Mouse (Mus musculus): ENCODE measurements at regions not wholly inside any gene's neighbourhood (a gene's known extent, or its start where the extent isn't known, plus 50 kb on each side); places are given as distances from the start of the nearest gene placed in this dataset.

DNA sequence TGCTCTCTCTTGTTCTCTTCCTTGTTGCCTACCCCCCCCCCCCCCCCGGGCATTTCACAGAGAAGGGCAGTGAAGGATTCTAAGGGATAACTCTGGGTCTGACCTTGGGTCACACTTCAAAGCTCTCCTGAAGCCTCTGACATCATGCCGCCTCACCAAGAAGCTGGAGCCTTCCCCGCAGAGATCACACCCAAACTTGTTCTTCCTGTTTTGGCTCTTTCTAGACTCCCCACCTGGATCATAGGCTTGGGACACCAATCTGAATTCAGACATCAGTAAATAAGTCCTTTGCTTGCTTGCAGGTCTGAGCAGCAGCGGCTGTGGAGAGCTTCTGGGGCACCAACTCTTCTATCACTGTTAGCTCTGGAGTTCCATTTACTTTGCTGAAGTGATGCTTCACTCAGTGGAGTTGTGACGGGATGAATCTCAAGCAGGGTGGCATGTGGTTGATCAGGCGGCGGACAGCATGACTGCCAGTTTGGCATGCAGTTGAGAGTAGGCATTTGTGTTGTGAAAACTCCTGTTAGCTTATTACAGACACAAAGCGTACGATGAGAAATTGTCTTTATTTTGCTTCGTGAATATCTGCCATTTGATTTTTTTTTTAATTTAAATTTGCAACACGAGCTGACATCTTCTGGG, 226.5 kb upstream of the Adgrl2 start:
- DNase-seq, result peak; percentile 17

DNA sequence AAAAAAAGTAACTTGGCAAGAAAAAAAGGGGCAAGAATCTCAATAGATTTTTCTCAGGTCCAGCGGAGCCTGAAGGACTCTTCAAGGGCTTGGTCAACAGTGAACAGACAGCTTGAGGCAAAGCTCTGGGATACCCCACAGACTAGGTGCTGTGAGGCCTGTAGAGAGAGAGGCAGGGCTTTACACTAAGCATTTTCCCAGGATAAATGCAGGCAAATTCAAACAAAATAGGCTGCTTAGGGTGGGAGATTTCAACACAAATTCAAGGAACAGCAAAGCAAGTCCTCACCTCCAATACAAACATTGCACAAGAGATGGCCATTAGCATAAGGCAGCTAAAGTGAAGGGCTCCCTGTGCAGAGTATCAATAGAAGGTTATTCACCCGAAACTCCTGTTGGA, 225.3 kb upstream of the Adgrl2 start:
- DNase-seq, result no peak

DNA sequence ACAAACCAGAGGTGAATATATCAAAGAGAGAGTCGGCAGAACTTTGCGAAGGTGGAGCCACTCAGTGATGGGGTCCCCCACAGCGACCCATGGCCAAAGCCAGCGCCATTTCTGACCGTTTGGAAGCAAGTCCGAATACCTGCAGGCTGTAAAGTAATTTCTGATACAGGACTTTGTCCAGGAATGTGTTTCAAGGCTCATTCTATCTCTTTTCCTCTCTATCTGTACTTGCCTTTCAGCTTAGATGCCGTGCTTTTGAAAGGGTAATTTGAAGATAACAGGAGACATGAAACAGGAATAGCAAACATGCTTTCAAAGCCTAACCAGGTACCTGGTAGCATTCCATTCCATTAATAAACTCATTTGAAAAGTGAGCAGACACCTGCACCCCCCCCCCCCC, 221.6 kb upstream of the Adgrl2 start:
- no peak for DNase-seq

DNA sequence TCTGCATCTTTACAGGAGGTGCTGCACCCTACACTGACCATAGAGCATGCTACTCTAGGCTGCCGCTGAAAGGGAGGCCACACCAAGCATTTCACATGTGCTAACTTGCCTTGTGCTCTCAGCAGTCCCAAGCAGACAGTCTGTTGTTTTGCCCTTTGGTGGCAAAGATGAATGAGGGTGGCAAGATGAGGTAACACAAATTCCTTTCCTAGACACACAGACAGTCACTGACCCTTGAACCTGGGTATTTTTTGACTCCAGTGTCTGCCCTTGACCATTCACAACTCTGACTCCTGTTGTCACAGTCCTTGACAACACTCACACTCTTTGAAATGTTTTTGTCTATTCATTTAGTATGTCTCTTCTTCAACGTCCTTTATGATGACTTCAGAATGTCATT, 218.9 kb upstream of the Adgrl2 start:
- no peak for DNase-seq

DNA sequence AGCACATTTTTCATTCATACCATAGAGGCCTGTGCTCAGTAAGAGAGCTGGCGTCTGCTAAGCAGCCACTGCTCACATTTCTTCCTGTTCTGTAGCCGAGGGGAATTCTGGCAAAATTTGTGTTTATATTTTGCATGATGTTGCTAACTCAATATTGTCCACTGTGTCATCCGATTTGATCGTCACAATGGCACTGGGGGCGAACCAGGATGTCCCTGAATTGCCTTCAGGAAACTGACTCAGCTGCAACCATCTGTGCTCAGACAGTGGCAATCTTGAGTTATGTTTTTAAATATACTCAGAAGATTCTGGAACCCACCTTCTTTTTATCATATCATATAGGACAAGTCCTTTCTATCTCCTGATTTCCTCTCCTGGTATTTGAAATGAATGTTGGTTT, 213.1 kb upstream of the Adgrl2 start:
- DNase-seq, result no peak

DNA sequence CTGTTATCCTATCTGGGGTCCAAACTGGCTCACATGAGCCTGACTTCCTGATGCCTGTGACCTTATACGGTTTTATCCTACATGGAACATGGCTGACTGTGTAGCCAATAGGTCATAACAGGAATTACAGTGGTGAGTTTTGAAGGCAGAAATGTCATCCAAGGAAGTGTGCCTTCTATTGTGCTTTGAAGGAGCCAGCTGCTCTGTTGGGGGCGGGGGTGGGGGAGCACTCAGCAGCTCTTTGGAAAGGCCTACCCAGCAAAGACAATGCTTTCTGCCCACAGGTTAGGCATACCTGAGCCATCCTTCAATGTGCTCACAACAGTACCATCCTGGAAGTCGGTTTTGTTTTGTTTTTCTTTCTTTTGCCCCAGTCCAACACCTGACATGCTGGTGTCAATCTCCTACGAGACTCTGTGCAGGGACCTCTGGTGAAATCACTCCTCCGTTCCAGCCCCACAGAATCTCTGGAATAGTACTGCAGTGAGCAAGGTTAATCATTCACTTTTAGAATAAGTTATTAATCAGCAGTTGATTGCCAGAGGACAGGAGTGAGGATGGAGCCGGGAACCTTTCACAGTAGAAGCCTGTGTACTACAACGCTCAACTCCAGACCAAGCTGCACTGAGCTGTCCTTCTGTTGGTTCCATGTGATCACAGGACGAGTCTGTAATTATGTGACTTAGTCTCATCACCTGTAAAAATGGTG, 206.3 kb upstream of the Adgrl2 start:
- no peak for DNase-seq

DNA sequence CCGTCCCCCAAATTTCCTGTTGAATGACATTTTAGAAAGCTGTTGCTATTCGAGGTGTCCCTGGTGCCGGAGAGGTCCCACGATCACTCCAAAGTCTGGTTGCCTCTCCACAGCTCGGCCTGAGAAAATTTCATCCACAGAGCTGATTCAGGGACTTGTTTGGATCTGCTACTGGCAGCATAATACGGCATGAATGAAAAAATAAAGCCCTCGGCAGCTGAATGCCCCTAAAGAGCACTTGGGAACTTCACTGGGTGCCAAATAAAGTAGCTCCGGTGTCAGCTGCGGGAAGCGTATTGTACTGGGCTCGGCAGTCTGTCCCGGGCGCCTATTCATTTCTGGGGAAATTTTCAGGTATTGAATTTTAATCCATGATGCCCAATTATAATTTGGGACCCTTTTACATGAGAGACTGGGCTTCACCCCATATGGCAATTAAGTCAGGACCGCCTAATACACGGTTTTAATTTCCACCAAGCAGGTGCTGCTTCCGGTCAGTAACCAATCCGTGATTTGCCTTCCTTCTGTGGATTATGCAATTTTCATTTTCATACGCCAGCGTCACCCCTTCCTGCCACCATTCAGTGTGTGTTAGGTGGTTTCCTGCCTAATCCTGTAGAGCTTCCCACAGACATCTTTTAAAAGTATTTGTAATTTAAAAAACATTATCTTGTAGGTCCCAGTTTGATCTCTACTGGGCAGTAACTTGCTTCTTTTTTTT, 200.7 kb upstream of the Adgrl2 start:
- no peak for DNase-seq

DNA sequence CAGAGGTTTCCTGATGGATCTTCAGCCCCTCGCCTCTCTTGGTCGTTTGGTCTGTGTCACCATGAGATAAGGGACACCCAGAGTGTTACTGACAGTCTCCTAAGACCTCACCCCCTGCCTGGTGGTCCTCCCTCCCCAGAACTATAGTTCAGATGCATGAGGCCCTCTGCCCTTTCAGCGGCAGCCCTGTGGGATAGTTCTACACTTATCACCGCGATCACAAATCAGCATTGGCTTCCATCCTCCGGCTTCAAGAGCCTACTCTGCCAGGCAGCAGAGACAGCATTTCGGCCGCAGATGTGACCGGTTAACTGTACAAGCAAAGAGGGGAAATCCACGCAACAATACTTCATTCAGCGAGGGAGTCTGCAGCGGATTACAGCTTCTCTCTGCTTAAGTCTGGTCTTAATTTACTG, 193.8 kb upstream of the Adgrl2 start:
- DNase-seq, result no peak

DNA sequence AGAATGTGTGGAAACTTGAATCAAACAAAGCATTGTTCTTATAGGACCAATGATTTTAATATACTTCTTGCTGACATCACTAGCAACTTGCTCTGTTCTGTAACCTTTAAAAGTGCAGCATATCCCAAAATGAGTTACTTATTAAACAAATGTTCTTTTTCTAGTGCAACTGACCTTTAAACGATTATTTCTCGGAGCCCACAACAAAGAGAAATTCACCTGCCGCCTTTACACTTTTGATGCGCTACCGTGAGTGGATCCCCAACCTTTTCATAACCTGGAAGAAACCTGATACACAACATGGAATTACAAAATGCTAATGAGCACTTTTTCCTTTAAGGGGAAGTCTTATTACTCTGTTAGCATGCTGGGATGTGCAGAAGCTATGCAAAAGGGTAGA, 191.7 kb upstream of the Adgrl2 start:
- DNase-seq, result no peak

DNA sequence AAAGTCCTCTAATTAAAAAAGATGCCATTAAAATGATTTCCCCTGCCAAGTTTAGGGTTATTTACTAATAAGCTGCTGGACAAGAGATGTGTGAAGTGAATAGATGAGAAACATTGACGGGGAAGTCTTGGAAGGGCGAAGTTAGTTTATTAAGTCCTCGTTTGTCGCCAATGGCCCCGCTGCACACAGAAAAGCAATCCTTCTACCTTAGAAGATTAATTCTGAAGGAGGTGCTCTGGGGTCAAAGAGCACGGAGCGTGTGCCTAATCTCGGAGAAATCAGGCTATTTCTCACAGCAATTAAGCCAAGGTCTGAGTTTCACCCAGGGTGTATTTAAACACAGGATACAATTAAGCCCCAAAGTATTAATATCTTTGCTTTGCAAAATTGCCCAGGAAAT, 189.8 kb upstream of the Adgrl2 start:
- no peak for DNase-seq

DNA sequence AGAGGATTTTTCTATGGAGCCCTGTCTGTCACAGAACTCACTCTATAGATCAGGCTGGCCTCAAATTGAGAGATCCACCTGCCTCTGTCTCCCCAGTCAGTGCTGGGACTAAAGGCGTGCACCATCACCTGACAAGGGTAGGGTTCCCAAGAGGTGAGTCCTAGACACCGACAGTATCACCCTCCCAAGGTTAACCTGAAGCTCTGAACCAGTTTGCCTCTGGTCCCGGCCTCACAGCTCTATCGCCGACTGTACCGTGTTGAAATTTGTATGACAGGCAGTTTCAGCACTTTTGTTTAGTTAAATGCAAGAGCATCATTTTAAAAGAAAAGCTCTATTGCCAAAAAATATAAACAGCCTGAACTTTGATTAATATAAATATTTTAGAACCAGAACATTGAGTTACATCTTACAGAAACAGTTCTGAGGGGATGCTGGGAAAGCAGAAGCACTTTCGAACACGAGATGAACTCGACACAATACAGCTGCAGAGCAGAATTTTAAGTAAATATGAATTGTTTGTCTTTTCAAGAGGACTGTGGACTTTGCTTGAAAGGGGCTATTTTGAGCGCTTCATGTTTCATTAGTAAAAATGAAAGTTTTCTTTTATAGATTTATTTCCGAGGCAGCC, 189.2 kb upstream of the Adgrl2 start:
- DNase-seq, result no peak

DNA sequence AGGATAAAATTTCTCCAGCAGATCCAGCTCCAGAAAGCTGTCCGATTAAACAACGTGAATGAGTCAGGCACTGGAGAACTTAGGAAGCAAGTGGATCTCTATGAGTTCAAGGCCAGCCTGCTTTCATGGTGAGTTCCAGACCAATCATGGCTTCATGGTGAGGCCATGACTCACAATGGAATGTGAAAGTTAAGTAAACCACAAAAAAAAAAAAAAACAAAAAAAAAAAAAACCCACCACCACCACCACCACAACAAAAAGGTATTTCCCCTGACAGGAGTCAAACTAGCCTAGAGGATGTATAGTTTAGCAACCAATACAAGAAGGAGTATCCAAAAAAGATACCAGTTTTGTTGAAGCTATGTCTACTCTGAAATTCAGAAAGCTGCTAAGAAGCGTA, 188.5 kb upstream of the Adgrl2 start:
- DNase-seq, result no peak

DNA sequence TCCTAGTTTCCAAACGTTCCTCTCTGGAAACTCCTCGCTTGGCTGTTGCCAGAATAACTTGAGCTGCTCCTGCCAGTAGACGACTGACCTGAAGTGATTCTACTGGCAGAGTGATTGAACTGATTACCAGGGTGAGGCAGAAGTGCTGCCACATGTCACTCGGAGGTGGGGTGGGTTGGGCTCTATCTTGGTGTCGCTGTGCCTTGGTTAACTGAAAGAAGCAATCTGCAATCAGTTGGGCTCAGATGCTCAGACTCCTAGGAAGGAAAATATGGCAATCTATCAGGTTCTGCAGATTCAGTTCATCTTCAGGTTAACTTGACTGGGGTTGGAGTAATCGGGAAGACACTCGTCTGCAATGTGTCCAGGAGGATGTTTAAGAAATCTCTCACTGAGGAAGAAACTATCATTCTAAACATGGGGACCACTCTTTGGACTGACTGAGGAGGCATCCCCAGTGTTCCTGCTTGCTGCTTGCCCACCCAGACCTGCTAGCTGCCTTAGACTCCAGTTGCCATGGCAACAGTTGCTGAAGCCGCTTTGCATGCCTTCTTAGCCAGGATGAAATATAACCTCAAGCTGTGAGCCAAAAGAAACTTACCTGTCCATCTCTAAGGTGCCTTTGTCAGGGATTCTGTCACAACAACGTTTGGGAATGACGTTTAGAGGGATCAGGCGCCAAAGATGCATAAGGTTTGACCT, 184.5 kb upstream of the Adgrl2 start:
- DNase-seq, result peak; percentile 39

DNA sequence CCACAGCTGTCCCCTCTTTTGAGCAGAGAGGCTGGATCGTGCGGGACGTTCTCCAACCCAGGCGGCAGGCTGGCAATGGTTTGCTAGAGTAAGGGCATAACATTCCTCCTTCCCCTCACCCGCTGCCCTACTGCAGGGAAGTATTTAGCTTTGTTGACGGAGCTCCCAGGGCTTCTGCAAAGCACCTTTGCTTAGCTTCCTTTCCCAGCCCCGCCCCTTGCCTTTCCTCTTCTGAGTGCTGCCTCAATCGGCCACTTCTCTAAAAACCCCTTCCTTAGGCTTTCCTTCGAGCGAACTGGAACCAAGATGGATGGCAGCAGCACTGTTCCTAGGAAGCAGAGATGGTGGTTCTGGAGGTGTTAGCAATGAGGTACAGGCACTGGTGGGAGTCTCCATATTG, 183.2 kb upstream of the Adgrl2 start:
- DNase-seq, result peak; percentile 14

DNA sequence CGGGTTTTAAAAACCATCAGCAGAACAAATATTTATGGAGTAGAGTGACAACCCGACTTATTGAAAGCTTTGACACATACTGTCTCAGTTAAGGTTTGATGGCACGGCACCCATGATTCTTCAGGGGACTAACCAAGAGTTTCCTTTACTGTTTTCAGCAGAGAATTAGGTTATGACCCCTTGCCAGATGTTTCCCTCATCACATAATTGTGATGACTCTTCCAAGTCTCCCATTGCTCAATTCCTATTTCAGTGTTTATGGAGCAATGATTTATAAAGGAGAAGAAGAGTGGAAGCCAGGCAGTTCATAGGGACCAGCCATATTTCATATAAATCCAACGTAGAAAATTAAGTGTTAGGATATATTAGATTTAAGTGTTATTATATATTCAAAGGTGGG, 181.4 kb upstream of the Adgrl2 start:
- no peak for DNase-seq

DNA sequence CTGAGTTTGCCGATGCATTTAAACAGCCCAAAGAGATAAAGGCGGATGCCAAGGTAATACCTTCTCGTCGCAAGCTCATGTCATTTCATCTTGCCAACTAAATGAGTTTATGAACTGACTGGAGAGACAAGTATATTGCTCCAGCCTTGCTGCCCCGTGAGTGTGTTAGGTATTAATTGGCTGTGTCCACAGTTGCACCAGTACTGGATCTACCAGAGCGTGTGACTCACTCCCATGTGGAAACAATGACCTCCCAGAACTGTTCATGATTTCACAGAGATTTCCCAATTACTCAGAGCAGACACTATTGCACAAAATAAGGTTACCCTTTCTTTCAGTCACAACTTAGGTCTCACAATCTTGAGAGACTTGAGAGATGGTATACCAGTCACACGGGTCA, 179.8 kb upstream of the Adgrl2 start:
- no peak for DNase-seq

DNA sequence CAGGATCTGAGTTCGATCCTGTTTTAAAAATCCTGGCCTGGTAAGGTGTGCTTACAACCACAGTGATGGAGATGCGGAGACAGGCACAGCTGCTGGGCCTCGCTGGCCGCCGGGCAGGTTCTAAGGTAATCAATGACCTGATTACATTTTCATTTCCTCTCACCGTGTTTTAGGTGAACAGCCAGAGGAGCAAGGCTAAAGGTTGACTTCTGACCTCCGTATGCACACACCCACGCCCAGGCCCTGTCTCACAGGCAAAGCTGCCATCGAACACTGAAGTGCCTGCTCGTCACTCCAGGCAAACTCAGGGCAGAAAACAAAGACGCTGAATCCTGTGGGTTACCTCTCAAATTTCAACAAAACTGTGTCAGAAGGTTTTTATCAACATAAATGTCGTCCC, 179.1 kb upstream of the Adgrl2 start:
- no peak for DNase-seq

DNA sequence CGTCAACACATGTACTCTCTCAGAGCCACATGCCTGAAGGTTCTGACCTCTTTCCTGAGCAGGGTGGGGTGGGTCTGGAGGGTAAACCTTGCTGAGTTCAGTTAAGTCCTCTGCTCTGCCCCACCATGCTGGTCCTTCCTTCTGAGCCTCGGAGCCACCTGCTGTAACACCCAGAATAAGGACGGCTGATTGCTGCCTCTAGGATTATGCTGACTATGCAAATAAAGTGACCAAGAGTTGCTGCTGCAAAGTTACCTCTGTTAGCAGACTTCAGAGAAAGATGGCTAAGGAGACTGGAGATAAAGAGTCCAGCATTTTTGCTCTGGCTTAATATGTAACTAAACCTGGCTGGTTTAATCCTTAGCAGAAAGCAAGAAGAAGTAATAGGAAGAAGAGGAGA, 177.6 kb upstream of the Adgrl2 start:
- no peak for DNase-seq

DNA sequence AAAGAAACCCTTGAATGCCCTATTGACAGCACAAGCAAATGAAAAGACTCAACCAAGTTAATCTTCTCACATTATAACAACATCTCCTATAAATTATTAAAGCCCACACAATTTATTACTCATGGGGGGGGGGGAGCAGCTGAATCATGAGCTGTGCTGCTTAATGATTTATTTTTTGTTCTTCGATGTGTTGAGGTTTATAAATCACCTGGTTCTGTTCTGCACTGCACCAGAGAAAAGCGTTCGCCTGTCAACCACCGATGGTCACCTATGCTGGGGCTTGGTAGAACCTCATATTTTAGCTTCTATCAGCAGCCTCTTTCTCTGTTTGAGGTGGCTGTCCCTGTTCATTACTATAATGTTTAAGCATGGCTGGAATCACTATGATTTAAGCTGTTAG, 174.4 kb upstream of the Adgrl2 start:
- DNase-seq, result no peak

DNA sequence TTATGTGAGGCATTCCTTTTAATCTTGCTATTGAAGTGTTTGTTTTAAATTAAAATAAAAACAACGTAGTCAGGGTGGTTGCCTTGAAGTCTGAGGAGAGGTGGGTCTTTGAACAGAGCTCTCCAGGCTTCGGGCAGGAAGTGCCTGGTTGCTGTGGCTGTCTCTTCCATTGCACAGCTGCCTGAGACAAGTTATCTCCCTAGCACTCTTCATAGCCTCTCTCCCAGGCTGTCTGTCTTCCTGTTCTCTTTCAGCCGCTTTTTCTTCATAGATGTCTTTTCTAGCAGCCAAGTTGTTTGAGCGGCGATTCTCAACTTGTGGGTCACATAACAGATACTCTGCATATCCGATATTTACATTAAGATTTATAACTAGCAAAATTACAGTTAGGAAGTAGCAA, 173.2 kb upstream of the Adgrl2 start:
- DNase-seq, result no peak

DNA sequence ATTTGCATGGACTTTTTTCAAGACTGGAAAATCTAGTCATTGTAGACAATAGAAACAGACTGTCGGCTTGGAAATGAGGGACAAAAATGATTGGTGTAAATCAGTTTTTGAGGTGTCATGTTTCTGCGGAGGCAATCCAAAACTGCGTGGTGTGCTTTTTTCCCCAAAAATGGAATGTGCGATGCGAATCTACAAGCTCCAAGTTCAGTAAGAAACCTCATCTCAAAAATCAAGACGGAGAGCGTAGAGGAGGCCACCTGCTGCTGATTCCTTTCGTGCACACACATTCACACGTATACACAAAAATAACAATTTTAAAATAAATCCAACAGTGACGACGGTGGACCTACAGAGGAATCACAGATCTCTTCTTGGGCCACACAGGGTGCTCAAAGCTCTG, 170.5 kb upstream of the Adgrl2 start:
- DNase-seq, result no peak

DNA sequence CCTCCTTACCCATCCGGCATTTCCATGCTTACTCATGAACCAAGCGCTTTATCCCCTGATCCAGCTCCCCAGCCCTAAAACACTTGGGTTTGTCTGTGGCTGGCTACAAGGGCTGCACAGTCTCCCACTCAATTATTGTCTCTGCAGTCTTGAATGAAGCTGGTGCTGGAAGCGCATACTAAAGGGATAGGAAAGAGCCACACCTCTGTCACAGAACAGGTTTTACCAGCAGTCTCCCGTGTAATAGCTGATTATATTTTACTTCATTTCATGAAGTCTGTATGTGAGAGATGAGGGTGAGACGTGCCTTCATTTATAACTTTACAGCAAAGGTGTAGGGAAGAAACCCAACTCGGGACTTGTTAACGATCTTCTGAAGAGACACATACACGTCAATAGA, 167.0 kb upstream of the Adgrl2 start:
- no peak for DNase-seq

DNA sequence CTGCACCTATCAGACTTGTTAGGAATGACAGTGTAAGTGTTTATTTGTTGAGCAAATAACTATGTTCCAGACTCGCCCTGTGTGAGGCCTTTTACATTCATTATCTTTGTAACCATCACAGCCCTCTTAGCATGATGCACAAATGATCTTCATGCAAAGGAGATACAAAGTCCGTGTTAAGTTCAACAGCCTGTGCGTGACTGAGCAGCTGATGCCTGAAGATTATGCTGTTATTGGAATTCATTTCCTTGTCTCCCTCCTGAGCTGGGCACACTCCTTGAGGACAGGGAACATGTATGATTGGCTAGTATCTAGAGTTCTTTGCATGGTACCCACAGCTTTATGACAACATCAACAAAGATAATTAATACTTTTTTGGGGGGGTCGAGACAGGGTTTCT, 162.0 kb upstream of the Adgrl2 start:
- DNase-seq, result no peak

All from right cerebral cortex, postnatal 4 days (tissue).